Mouse (Mus musculus) thymus, adult 2 months (tissue): Measurements from ENCODE around the gene Ptbp3. TPM values are rescaled to one million over a fixed set of nuclear protein-coding genes. Genes with fewer than 3 reads are reported as not detected.

Experiments
- DNase-seq: peaks from one replicate; pipeline ENCODE4 v3.0.0; 2021
- H3K27ac ChIP-seq: fragments of 200-500 bp; 2 replicates; pipeline ENCODE4 v1.5.1; 2012; ENCODE audit warnings: low read length, control low read depth; ENCODE audit not compliant: control insufficient read depth, insufficient read depth
- H3K27me3 ChIP-seq: fragments of 200-500 bp; 2 replicates; pipeline ENCODE4 v1.6.1; 2012; ENCODE audit warnings: mild to moderate bottlenecking, low read length, moderate library complexity, mixed read lengths; ENCODE audit not compliant: control insufficient read depth, insufficient read depth
- H3K36me3 ChIP-seq: fragments of 200-500 bp; 2 replicates; pipeline ENCODE4 v1.6.1; 2012; ENCODE audit warnings: mild to moderate bottlenecking, low read length, moderate library complexity; ENCODE audit not compliant: control insufficient read depth, insufficient read depth
- H3K4me1 ChIP-seq: fragments of 200-500 bp; replicated peaks from 2 replicates; pipeline ENCODE4 v1.6.1; 2012; ENCODE audit warnings: low read length; ENCODE audit not compliant: control insufficient read depth, insufficient read depth
- H3K4me3 ChIP-seq: fragments of 200-500 bp; 2 replicates; pipeline ENCODE4 v1.5.1; 2012; ENCODE audit warnings: mild to moderate bottlenecking, low read length, control low read depth, moderate library complexity; ENCODE audit not compliant: control insufficient read depth, insufficient read depth
- CTCF ChIP-seq: fragments of 200-500 bp; IDR thresholded peaks from 2 replicates; pipeline ENCODE4 v1.5.1; 2012; ENCODE audit warnings: mild to moderate bottlenecking, control low read depth, low read length, moderate library complexity, borderline replicate concordance; ENCODE audit not compliant: control insufficient read depth, poor library complexity, insufficient read depth; ENCODE audit errors: extremely low read depth
- POLR2A ChIP-seq: fragments of 200-500 bp; IDR thresholded peaks from 2 replicates; pipeline ENCODE4 v1.6.1; 2012; ENCODE audit warnings: mild to moderate bottlenecking, low read length, control low read depth, moderate library complexity; ENCODE audit not compliant: control insufficient read depth, poor library complexity, insufficient read depth; ENCODE audit errors: extremely low read depth
- WGBS: fragments of 180-500 bp; shearing (Covaris S2); methylation state at CpG from one replicate; pipeline ENCODE4 v1.1.7; 2018; 5-methylcytosine and 5-hydroxymethylcytosine counted together
- polyA plus RNA-seq: library from polyadenylated mRNA; depleted of rRNA; stranded (reverse); fragments of >200 nt; gene quantifications from 2 replicates; pipeline ENCODE4 v1.2.3, GENCODE M21; 2012

Gene Ptbp3
- polyA plus RNA-seq, 1 experiment = 90.4 TPM

DNA sequence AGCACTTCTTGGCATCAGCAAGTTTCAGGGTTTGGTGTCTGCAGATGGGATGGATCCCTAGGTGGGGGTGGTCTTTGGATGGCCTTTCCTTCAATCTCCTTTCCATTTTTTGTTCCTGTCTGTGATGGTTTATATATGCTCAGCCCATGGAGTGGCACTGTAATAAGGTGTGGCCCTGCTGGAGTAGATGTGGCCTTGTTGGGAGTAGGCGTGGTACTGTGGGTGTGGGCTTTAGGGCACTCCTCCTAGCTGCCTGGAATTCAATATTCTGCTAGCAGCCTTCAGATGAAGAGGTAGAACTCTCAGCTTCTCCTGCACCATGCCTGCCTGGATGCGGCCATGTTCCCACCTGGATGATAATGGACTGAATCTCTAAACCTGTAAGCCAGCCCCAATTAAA, 39.6 kb downstream of the Ptbp3 start:
- Histone ChIP-seq H3K36me3 (peaks cover 44% of the 10 kb centered on the region), H3K4me1 (no peaks in the 10 kb centered on the region), H3K4me3 (no peak overlapping the region), H3K27ac (no peak overlapping the region), H3K27me3 (no peaks in the 10 kb centered on the region)
- WGBS = 97% methylated on average over 2 of the region's 2 CpGs
- DNase-seq = no peak
- TF ChIP-seq CTCF (no peak), POLR2A (no peak)

DNA sequence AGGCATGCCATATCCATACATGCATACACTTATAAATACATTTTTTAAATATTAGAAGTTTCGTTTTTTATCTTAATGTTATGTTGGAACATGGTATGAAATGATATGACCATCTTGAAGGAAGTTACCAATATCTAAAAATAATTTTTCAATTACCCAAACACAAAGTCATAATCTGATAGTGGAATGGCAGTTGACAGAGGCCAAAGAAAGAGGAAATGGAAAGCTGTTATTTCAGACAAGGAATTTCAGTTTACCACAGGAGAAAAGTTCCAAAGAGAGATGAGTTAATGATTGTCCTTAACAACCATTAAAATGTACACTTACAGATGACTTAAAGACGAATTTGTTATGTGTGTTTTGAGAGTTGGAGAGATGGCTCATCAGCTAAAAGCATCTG, 41.4 kb downstream of the Ptbp3 start:
- 92% methylated on average over 2 of the region's 2 CpGs for WGBS
- H3K27me3 ChIP-seq = no peaks in the 10 kb centered on the region
- H3K36me3 ChIP-seq = peaks cover 33% of the 10 kb centered on the region
- DNase-seq = no peak
- TF ChIP-seq CTCF = no peak
- TF ChIP-seq POLR2A = no peak
- H3K27ac ChIP-seq = no peak overlapping the region
- no peaks in the 10 kb centered on the region for H3K4me1 ChIP-seq
- H3K4me3 ChIP-seq = no peak overlapping the region

DNA sequence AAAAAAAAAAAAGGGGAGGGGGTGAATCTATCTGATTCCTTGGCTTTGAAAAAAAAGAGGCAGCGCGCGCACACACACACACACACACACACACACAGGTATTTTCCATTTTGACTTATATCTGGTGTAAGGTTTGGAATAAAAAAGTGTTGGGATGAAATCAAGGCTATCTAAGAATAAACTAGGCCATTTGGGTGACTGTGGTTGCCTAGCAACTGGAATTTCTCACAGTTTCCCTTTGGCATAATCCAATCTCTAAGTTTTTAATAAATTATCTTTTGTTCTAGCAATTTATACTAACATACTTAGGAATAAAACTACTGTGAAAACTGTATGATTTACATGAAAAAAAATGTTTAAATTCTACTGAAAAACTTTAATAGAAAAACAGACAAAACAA, 42.5 kb downstream of the Ptbp3 start:
- Histone ChIP-seq H3K36me3 (peaks cover 30% of the 10 kb centered on the region), H3K27me3 (no peaks in the 10 kb centered on the region), H3K4me3 (no peak overlapping the region), H3K27ac (no peak overlapping the region), H3K4me1 (no peaks in the 10 kb centered on the region)
- TF ChIP-seq POLR2A (no peak), CTCF (no peak)
- DNase-seq = no peak
- WGBS = 94% methylated on average over 3 of the region's 3 CpGs

DNA sequence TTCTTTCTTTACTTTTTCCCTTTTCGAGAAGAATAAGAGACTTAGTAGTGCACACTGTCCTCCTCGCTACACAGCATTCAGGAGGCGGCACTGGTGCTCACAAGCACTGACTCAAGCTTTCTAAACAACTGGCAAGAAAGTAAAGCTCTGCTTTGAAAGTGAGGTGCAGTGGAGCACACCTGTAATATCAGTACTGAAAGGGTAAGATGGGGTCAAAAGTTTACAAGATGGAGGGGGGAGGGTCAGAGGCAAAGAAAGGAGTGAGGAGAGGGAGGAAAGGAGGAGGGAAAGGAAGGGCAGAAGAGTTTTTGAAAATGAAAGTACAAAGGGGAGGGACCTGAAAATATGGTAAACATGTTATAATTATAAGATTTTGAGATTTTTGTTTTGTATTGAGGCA, 43.7 kb downstream of the Ptbp3 start:
- 87% methylated on average over 3 of the region's 3 CpGs for WGBS
- TF ChIP-seq CTCF = no peak
- no peak for TF ChIP-seq POLR2A
- Histone ChIP-seq H3K27ac (no peak overlapping the region), H3K36me3 (peaks cover 34% of the 10 kb centered on the region), H3K4me3 (no peak overlapping the region), H3K4me1 (no peaks in the 10 kb centered on the region), H3K27me3 (no peaks in the 10 kb centered on the region)
- no peak for DNase-seq

DNA sequence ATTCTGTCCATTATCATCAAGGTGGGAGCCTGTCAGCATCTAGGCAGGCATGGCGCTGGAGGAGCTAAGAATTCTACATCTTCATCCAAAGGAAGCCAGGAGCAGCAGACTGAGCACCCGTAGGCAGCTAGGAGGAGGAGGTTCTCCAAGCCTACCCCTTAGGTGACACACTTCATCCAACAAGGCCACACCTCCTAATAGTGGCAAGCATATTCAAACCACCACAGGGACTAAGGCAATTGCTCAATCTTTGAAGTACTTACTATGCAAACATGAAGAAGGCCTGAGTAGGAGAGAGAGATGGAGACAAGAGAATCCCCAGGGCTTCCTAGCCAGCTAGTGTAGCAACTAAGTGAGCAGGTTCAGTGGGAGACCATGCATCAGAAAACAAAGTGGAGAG, 58.1 kb downstream of the Ptbp3 start:
- Histone ChIP-seq H3K4me3 (no peak overlapping the region), H3K36me3 (peaks cover 59% of the 10 kb centered on the region), H3K4me1 (no peaks in the 10 kb centered on the region), H3K27ac (no peak overlapping the region), H3K27me3 (no peaks in the 10 kb centered on the region)
- TF ChIP-seq POLR2A (no peak), CTCF (no peak)
- DNase-seq = no peak
- WGBS = 95% methylated on average over 2 of the region's 2 CpGs

DNA sequence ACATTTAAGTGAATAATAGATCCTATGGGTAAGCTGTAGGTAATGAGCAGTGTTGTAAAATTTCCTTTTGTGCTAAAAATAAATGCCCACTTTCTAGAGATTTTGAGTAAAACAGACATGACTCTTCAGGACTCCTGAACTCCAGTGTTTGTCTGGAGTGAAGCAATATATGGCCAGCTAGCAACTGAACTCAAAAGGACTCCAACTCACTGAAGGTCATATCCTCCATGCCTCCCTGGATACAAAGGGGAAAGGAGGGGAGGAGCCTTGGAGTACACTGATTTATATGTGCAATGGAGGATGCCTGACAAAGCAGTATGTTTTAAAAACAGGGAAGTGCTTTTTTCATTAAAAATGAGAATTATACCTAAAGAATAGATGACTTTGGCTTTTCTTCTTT, 77.9 kb downstream of the Ptbp3 start:
- H3K4me1 ChIP-seq = no peaks in the 10 kb centered on the region
- H3K4me3 ChIP-seq = no peak overlapping the region
- TF ChIP-seq CTCF (no peak), POLR2A (no peak)
- H3K27ac ChIP-seq = no peak overlapping the region
- peaks cover 12% of the 10 kb centered on the region for H3K36me3 ChIP-seq
- no peaks in the 10 kb centered on the region for H3K27me3 ChIP-seq
- no peak for DNase-seq

DNA sequence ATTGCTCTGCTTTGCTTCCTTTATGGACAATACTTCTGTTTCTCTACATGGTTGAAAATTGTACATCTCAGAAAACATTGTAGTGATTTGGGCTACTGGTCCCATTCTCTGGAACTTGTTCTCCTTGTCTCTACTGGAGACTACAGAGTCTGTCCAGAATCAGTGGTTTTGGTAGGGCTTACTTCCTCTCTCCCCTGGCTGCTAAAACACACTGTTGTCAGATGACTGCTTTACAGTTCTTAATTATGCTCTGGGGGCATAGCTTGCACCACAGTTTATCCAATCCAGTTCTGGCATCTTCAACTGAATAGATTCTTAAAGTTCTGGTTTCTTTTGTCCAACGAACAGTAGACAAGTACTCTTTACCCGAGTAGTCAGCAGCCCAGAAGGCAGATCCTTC, 83.7 kb downstream of the Ptbp3 start:
- no peaks in the 10 kb centered on the region for H3K36me3 ChIP-seq
- no peaks in the 10 kb centered on the region for H3K27me3 ChIP-seq
- H3K27ac ChIP-seq = no peak overlapping the region
- no peak overlapping the region for H3K4me3 ChIP-seq
- 31% methylated on average over 2 of the region's 2 CpGs for WGBS
- DNase-seq = no peak
- TF ChIP-seq CTCF (no peak), POLR2A (no peak)
- H3K4me1 ChIP-seq = peaks cover 2% of the 10 kb centered on the region; the same call in 1 of the 2 replicates
